Mouse (Mus musculus) v-Abl transformed pro-B cells (cell line): ENCODE results near the gene Hist2h2ac.
"Not testable (repeated sequence)": the region's sequence is repeated elsewhere in the genome, so short reads cannot be mapped to it uniquely, and the experiment has no call there.

Source experiments
- in situ Hi-C, 2 experiments: fragments of 400-800 bp; cut with MboI; formaldehyde crosslinking; loops; one replicate each; pipeline ENCODE4 v1.15.1; 2025; ENCODE audit not compliant: unreplicated experiment in 2 of 2

Gene Hist2h2ac

GRCm38 (mm10) chr3:96235836-96236235 lies 15.2 kb upstream of the Hist2h2ac start:
- in situ Hi-C loops = no loop called here

GRCm38 (mm10) chr3:96234914-96235313 lies 14.2 kb upstream of the Hist2h2ac start:
- in situ Hi-C loops = no loop called here

DNA sequence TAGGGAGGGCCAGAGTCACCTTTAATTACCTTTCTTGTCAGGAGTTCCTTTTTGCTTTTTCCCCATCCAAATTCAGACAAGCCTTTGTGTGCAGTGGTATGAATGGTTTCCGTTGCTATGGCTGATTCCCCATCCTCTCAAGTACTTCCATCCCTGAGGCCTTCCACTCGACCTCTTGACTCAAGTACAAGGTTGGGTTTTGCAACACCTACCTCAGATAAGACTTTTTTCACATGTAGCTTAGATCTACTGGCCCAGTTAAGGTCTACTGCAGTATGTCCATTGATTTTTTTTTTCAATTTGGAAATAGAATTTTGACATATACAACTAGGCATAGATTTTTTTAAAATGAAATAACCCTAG lies 11.1 kb upstream of the Hist2h2ac start:
- in situ Hi-C loops = no loop called here

- in situ Hi-C loops = no loop called here
Observed at GRCm38 (mm10) chr3:96230910-96231757, 10.5 kb upstream of the Hist2h2ac start.

DNA sequence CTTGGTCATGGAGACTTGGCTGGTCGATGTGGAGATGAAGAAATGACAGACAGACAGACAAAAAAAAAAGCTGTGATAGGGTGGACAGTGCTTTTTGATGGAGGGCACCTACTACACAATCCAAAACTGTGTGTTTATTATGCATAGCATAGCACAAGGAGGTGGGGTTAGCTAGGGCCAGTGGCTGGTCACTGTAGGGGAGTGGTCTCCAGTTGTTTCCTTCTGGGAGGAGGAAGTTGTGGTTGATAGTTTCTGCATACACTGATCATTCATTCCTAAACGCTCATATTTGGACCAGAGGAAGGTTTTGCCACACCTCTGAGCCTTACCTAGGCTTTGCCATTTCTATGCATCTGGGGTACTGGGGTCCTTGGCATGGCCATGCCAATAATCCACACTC lies 9.7 kb upstream of the Hist2h2ac start:
- in situ Hi-C loops = no loop called here

DNA sequence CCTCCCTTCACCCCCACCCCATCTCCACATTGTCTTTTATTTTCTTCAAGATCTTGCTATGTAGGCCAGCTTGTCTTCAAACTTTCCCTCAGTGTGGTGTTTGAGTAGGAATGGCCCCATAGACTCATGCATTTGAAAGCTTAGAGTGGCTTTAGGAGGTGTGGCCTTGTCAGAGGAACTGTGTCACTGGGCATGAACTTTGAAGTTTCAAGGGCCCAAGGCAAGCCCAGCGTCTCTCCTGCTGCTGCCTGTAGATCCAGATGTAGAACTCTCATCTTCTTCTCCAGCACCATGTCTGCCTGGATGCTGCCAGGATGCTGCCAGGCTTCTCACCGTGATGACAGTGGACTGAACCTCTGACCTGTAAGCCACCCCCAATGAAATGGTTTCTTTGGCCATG lies 8.1 kb upstream of the Hist2h2ac start:
- in situ Hi-C loops = loop anchor here in 1 of 2 experiments (5.0 kb wide), 1 partner anchor 38 kb away; the partner anchor contains the start of genes Hist2h2bb and Hist2h3b

GRCm38 (mm10) chr3:96226695-96227648 lies 6.3 kb upstream of the Hist2h2ac start:
- in situ Hi-C loops = loop anchor here in 1 of 2 experiments (5.0 kb wide), 1 partner anchor 40 kb away; the partner anchor contains the start of genes Hist2h2bb and Hist2h3b

DNA sequence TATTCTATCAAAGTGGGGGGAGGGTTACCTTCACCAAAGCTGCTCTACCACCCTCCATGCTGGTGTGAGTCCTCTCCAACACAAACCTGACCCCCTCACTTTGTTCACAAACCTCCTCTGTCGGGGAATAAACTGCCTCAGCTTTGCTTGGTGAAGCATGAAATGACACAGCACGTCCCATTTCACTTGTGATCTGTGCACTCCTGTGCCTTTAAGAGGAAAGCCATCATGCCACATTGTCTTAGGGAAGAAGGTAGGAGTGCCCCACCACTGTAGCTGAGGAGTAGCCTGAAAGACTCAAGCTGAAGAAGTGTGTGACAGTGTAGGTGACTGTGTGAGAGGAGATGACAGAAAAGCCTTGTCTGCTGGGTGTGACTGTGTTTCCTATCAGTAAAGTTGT lies 4.7 kb upstream of the Hist2h2ac start:
- in situ Hi-C loops = loop anchor here in 1 of 2 experiments (5.0 kb wide), 1 partner anchor 42 kb away; the partner anchor contains the start of genes Hist2h2bb and Hist2h3b

GRCm38 (mm10) chr3:96222774-96223173 lies 2.1 kb upstream of the Hist2h2ac start:
- in situ Hi-C loops = no loop called here

GRCm38 (mm10) chr3:96221640-96222038 lies 959 bp upstream of the Hist2h2ac start:
- in situ Hi-C loops = no loop called here

DNA sequence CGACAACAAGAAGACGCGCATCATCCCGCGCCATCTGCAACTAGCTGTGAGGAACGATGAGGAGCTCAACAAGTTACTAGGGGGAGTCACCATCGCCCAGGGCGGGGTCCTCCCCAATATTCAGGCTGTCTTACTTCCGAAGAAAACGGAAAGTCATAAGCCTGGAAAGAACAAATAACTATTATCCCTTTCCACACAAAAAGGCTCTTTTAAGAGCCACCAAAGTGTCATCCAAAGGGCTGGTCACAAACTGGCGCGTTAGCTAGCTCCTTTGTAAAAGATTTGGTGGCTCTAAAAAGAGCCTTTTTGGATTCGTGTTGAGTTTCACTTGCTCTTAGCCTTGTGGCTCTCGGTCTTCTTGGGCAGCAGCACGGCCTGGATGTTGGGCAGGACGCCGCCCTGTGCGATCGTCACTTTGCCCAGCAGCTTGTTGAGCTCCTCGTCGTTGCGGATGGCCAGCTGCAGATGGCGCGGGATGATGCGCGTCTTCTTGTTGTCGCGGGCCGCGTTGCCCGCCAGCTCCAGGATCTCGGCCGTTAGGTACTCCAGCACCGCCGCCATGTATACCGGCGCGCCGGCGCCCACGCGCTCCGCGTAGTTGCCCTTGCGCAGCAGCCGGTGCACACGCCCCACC lies 432 bp downstream of the Hist2h2ac start:
- in situ Hi-C loops = not testable (repeated sequence)

DNA sequence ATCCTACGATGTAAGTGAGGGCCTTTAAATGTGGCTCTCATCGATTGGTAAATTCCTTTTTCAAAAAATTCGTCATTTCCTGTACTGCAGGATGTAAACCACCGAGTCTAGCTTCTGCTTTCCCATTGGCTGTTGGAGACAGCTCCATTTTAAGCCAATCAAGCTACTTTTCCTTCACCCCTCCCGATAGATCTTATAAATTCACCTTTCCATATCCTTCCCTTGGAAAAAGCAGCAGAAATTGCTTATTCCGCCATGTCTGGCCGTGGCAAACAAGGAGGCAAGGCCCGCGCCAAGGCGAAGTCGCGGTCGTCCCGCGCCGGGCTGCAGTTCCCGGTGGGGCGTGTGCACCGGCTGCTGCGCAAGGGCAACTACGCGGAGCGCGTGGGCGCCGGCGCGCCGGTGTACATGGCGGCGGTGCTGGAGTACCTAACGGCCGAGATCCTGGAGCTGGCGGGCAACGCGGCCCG lies 984 bp downstream of the Hist2h2ac start, which contains the start of the genes Bola1 and Hist2h2ab:
Gene Bola1 (minus strand): TSS at position 49 of the 470 bp plus-strand sequence.
Gene Hist2h2ab (plus strand): TSS at position 205 of the 470 bp plus-strand sequence.
- in situ Hi-C loops = loop anchor here (10.0 kb wide), 2 partner anchors 135 to 155 kb away; no protein-coding TSS in a partner anchor

DNA sequence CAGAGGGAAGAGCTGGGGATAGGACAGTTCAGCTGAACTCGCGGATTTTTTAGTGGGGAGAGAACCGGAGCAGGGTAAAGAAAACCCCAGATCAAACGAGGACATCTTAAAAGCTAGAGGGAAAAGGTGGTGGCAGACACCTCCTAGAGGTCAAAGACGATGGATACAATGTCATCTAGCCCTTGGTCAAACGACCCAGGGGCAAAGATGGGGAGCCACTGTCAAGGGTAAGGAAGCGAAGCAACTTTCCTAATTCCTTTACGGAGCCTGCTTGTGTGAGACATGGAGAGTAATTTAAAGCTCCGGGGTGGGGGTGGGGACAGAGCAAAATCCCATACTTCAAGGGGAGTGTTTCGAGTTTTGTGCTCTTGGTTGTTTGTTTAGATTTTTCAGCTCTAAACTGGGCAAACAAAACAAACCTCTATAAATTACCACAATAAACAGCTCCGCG lies 1.5 kb downstream of the Hist2h2ac start:
- in situ Hi-C loops = loop anchor here (10.0 kb wide), 2 partner anchors 134 to 154 kb away; no protein-coding TSS in a partner anchor

- in situ Hi-C loops = no loop called here
Observed at GRCm38 (mm10) chr3:96209242-96209641, 11.4 kb downstream of the Hist2h2ac start.

DNA sequence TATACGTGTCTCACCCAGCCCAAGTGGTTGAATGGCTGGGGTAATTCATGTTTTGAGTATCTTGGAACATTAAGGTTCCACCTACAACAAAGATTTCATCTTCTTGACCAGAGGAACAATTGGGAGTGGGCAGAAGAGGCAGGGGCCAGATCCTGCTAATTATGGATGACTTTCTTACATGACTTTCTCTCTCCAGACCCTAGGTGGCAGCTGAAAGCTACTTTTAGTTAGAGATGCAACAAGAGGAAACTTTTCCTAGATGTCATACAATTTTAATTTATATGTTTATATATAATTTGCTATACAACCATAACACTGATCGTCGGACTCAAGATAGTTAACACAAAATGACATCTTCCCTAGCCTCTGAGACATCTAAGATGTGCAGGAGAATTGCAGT lies 12.9 kb downstream of the Hist2h2ac start:
- in situ Hi-C loops = no loop called here

- in situ Hi-C loops = no loop called here
Observed at GRCm38 (mm10) chr3:96199731-96200130, 20.9 kb downstream of the Hist2h2ac start.

DNA sequence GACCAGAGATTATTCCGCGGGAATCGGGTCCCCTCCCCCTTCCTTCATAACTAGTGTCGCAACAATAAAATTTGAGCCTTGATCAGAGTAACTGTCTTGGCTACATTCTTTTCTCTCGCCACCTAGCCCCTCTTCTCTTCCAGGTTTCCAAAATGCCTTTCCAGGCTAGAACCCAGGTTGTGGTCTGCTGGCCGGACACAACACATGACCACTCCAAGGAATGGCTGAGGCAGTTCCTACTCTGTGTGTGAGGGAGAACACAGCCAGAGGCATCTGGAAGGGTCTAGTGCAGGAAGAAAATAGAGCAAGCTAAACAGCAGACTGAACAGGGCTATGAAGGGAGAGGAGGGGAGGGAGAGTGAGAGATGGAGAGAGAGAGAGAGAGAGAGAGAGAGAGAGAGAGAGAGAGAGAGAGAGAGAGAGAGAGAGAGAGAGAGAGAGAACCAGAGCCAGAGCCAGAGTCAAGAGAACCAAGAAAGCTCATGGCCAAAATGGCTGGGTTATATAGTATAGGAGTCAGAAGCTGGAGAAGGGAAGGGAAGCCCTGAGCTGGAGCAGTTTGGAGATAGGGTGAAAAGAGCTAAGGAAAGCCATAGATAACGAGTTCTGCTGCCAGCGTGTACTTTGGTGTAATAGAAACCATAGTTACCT lies 22.0 kb downstream of the Hist2h2ac start:
- in situ Hi-C loops = not testable (repeated sequence)

DNA sequence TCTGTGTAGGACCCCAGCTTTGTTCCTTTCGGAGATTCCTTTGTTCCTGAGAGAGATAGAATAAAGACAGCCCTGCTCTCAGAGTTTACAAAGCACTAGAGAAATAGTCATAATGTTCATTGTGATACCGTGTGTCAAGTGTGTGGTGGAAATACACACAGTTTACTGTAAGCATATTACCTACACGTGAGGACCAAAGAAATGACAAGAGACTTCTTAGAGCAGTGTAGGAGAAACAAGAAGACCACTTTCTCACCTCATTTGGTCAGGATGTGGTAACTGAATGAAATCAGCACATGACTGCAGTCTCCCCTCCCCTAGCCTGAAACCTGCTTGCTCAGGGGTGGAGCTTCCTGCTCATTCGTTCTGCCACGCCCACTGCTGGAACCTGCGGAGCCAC lies 22.5 kb downstream of the Hist2h2ac start:
- in situ Hi-C loops = no loop called here

DNA sequence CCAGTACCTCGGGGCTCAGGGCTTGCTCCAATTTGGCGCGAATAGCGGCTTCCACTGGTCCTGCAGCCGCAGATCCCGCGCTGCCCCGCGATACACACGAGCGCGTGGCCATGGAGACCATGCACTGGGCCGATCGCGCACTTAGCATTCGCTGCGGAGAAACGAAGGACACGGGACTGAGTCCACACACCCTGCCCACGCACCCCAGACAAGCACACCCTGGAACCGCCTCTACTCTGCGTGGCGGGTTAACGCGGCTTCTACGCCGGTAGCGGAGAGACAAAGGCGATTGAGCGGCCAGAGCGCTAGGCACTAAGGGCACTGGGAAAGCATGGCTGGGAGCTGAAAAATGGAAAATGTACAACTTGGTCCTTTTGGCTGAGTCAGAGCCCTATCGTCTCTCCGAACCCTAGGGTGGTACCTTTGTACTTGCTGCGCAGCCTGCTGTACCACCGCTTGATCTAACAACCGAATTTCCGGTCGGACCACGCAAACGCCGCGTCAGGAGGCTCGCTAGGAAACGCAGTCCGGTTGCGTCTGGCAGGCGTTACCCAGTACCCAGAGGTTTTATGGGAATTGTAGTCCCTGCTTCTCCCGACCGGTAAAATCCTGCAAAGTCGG lies 23.4 kb downstream of the Hist2h2ac start:
- in situ Hi-C loops = no loop called here
